Mouse (Mus musculus) intestine, embryonic 15.5 days (tissue): ENCODE data around the gene Dhx58. TPM values are rescaled to one million over a fixed set of nuclear protein-coding genes. Genes with fewer than 3 reads are reported as not detected.
"Not testable (repeated sequence)": the region's sequence is repeated elsewhere in the genome, so short reads cannot be mapped to it uniquely, and the experiment has no call there.

ENCODE experiments used
- ATAC-seq: fragments of 200-750 bp; cut with Nextera tagmentation; 2 replicates; pipeline ENCODE4 v1.8.0; 2017; ENCODE audit warnings: moderate TSS enrichment, moderate library complexity
- H3K27ac ChIP-seq: fragments of 300-500 bp; sonication (generic); 2 replicates; pipeline ENCODE4 v1.5.1; 2015; ENCODE audit warnings: mild to moderate bottlenecking, inconsistent platforms
- H3K27me3 ChIP-seq: fragments of 300-500 bp; sonication (generic); replicated peaks from 2 replicates; pipeline ENCODE4 v1.6.1; 2015; ENCODE audit warnings: inconsistent platforms
- H3K36me3 ChIP-seq: fragments of 300-500 bp; sonication (generic); 2 replicates; pipeline ENCODE4 v1.6.1; 2015; ENCODE audit warnings: inconsistent platforms
- H3K4me1 ChIP-seq: fragments of 300-500 bp; sonication (generic); replicated peaks from 2 replicates; pipeline ENCODE4 v1.6.1; 2015; ENCODE audit warnings: inconsistent platforms
- H3K4me2 ChIP-seq: fragments of 300-500 bp; sonication (generic); replicated peaks from 2 replicates; pipeline ENCODE4 v1.6.1; 2015; ENCODE audit warnings: mild to moderate bottlenecking, inconsistent platforms
- H3K4me3 ChIP-seq: fragments of 300-500 bp; sonication (generic); replicated peaks from 2 replicates; pipeline ENCODE4 v1.5.1; 2015; ENCODE audit warnings: inconsistent platforms
- H3K9ac ChIP-seq: fragments of 300-500 bp; sonication (generic); 2 replicates; pipeline ENCODE4 v1.6.1; 2015; ENCODE audit warnings: inconsistent platforms
- H3K9me3 ChIP-seq: fragments of 300-500 bp; sonication (generic); 2 replicates; pipeline ENCODE4 v1.6.1; 2016; ENCODE audit warnings: inconsistent platforms
- WGBS: fragments of 180-500 bp; shearing (Covaris S2); methylation state at CpG from one replicate; pipeline ENCODE4 v1.1.7; 2015; 5-methylcytosine and 5-hydroxymethylcytosine counted together
- polyA plus RNA-seq: library from polyadenylated mRNA; unstranded; fragments of >200 nt; fragmentation: Nextera tagmentation; extraction: Ambion mirVana; gene quantifications from 2 replicates; pipeline ENCODE4 v1.2.1, GENCODE M21; 2015

The Dhx58 gene
- polyA plus RNA-seq, 1 experiment from 2014 or later = 2.7 TPM

DNA sequence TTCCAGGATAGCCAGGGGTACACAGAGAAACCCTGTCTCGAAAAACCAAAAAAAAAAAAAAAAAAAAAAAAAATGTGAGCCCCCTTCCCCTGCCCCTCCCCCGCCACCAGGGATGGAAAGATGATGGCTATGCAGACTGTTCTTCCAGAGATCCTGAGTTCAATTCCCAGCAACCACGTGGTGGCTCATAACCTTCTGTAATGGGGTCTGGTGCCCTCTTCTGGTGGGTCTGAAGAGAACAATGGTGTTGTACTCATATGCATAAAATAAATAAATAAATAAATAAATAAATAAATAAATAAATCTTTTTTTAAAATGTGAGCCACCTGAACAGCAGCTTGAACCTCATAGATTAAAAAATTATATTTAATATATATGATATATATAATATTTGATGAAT, 48.5 kb downstream of the Dhx58 start:
- H3K27ac ChIP-seq, H3K9ac ChIP-seq, ATAC-seq, H3K9me3 ChIP-seq, H3K4me1 ChIP-seq, H3K4me2 ChIP-seq, H3K36me3 ChIP-seq, H3K4me3 ChIP-seq: not testable (repeated sequence)
- 57% methylated on average over 3 of the region's 3 CpGs for WGBS
- peaks cover 12% of the 10 kb centered on the region for H3K27me3 ChIP-seq

DNA sequence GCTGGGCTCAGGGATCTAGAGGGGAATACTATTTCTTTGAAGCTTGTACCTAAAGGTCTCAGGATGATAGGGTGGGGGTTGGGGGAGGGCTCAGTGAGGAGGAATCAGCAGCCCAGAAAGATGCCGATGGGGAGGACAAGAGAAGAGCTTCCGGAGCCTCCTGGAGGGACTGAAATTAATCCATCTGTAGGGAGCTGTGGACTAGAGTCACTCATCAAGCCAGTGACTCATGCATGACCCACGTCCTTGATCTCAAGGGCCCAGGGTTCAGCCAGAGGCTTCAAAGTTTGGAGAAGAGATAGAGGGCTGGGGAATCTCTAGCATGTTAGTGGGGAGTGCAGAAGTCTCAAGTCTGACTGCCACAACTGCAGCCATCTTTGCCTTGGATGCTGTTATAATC, 52.3 kb downstream of the Dhx58 start:
- no peak for ATAC-seq
- Histone ChIP-seq H3K36me3 (no peaks in the 10 kb centered on the region), H3K4me1 (no peaks in the 10 kb centered on the region), H3K9ac (no peak overlapping the region), H3K4me3 (no peak overlapping the region), H3K9me3 (no peaks in the 10 kb centered on the region), H3K27me3 (peaks cover 27% of the 10 kb centered on the region), H3K27ac (no peak overlapping the region), H3K4me2 (no peak overlapping the region)
- 21% methylated on average over 3 of the region's 3 CpGs for WGBS

DNA sequence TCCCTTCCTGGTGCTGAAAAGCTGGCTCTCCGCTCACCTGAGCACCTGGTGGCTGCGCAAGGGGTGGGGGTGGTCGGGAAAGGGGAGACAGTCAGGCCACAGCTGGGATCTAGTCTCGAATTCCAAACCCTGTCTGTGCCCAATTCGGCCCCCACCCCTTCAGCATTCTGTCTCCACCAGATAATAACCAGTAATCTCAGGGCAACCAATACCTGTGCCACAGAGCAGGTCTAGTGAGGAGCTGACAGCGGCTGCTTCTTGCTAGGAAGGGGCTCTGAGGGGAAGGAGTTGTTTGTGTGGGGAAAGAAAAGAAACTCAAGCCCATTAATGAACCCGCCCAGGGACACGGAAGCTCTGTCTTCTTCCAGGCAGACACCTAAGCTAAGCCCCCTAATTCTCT, 52.9 kb downstream of the Dhx58 start:
- Histone ChIP-seq H3K4me3 (no peak overlapping the region), H3K27ac (no peak overlapping the region), H3K4me2 (no peak overlapping the region), H3K36me3 (no peaks in the 10 kb centered on the region), H3K9ac (no peak overlapping the region), H3K27me3 (peaks cover 27% of the 10 kb centered on the region), H3K9me3 (no peaks in the 10 kb centered on the region), H3K4me1 (no peaks in the 10 kb centered on the region)
- no peak for ATAC-seq
- 15% methylated on average over 8 of the region's 8 CpGs for WGBS

DNA sequence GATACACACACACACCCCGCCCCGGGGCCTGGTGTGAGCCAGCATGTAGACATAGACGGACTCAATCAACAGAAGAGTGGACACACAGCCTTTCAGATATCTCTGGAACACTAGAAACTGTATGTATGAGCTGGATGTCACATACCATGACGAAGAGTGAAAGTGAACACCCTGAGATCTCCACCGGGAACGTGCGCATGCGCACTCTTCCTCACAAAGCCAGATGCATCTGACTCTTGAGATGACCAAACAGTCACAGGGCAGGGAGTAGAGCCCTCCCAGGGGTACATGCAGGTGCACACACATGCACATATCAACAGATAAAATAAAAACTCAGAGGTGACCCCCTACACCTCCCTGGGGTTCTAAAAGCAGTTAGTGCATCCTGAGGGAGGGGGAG, 55.7 kb downstream of the Dhx58 start:
- Histone ChIP-seq H3K9me3 (no peaks in the 10 kb centered on the region), H3K36me3 (no peaks in the 10 kb centered on the region), H3K27me3 (peaks cover 27% of the 10 kb centered on the region), H3K9ac (no peak overlapping the region), H3K4me1 (0 out of 2 replicates have a peak, but pooled peaks cover 2% of the 10 kb centered on the region), H3K27ac (no peak overlapping the region), H3K4me2 (no peak overlapping the region), H3K4me3 (no peak overlapping the region)
- 89% methylated on average over 8 of the region's 8 CpGs for WGBS
- no peak for ATAC-seq

DNA sequence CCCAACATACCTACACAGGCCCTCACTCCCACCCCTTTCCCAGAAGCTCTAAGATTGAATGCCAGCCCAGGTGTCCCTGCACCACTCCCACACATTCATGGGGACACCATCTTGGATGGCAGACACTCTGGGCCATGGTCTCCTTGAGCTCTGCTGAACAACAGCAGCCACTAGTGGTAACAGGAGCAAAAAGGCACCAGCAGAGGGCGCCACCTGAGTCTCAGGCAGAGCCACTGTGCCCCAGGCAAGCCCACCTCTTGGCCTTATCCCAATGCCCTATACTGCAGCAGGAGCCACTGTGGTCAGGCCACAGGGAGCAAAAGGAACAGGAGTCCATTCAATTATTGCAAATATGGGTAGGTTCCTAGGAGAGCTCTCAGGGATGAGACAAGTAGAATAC, 57.8 kb downstream of the Dhx58 start:
- no peak for ATAC-seq
- no peak overlapping the region for H3K9ac ChIP-seq
- WGBS = 14% methylated on average over 1 of the region's 1 CpGs
- H3K9me3 ChIP-seq = no peaks in the 10 kb centered on the region
- H3K27me3 ChIP-seq = peaks cover 22% of the 10 kb centered on the region
- no peak overlapping the region for H3K4me3 ChIP-seq
- H3K27ac ChIP-seq = no peak overlapping the region
- no peaks in the 10 kb centered on the region for H3K36me3 ChIP-seq
- 0 out of 2 replicates have a peak, but pooled peaks cover 2% of the 10 kb centered on the region for H3K4me1 ChIP-seq
- H3K4me2 ChIP-seq = no peak overlapping the region

Other genes with a start within 250 kb of the Dhx58 start
- 5.7 and 5.9 TPM in 2 replicates for gene Klhl11, start 231.5 kb downstream of the Dhx58 start, polyA plus RNA-seq
- 146 and 153 TPM in 2 replicates for gene Acly, start 176.3 kb downstream of the Dhx58 start, polyA plus RNA-seq
- gene Ttc25, start 158.7 kb downstream of the Dhx58 start, polyA plus RNA-seq = 0.19 and 0.20 TPM in 2 replicates
- gene Cnp, start 129.4 kb downstream of the Dhx58 start, polyA plus RNA-seq = 32.1 and 34.4 TPM in 2 replicates
- gene Nkiras2, start 85.0 kb downstream of the Dhx58 start, polyA plus RNA-seq = 57.6 and 65.0 TPM in 2 replicates
- gene Dnajc7, start 84.1 kb downstream of the Dhx58 start, polyA plus RNA-seq = 188 TPM in 2 replicates
- gene Zfp385c, start 11.8 kb downstream of the Dhx58 start, polyA plus RNA-seq = 0.11 TPM in 2 replicates
- 48.2 and 51.9 TPM in 2 replicates for gene Kat2a, start 8.2 kb upstream of the Dhx58 start, polyA plus RNA-seq
- gene Hspb9, start 9.6 kb upstream of the Dhx58 start, polyA plus RNA-seq = 0.40 and 0.54 TPM in 2 replicates
- 26.1 and 26.3 TPM in 2 replicates for gene Rab5c, start 33.9 kb upstream of the Dhx58 start, polyA plus RNA-seq
- gene Kcnh4, start 55.7 kb upstream of the Dhx58 start, polyA plus RNA-seq = 0.18 and 0.19 TPM in 2 replicates
- not detected in 2 replicates for gene Hcrt, start 58.7 kb upstream of the Dhx58 start, polyA plus RNA-seq
- 4.7 and 6.7 TPM in 2 replicates for gene Ghdc, start 66.7 kb upstream of the Dhx58 start, polyA plus RNA-seq
- gene Stat5b, start 146.5 kb upstream of the Dhx58 start, polyA plus RNA-seq = 24.2 and 26.8 TPM in 2 replicates
- 5.5 and 6.0 TPM in 2 replicates for gene Stat5a, start 155.1 kb upstream of the Dhx58 start, polyA plus RNA-seq
- 45.8 and 48.9 TPM in 2 replicates for gene Stat3, start 235.3 kb upstream of the Dhx58 start, polyA plus RNA-seq